Mouse (Mus musculus) heart, postnatal 0 days (tissue): ENCODE data around the gene Fabp6. TPM values are rescaled to one million over a fixed set of nuclear protein-coding genes. Genes with fewer than 3 reads are reported as not detected.

Experiments
- ATAC-seq: fragments of 200-750 bp; cut with Nextera tagmentation; 2 replicates; pipeline ENCODE4 v1.8.0; 2017; ENCODE audit warnings: low read depth, moderate number of reproducible peaks, moderate library complexity; ENCODE audit not compliant: insufficient read depth
- DNase-seq: peaks from one replicate; pipeline ENCODE4 v3.0.0-alpha.2; 2016; ENCODE audit warnings: low spot score
- H3K27ac ChIP-seq: fragments of 300-500 bp; sonication (generic); 2 replicates; pipeline ENCODE4 v1.5.1; 2014; ENCODE audit warnings: low read depth, mild to moderate bottlenecking
- H3K27me3 ChIP-seq: fragments of 300-500 bp; sonication (generic); 2 replicates; pipeline ENCODE4 v1.6.1; 2014; ENCODE audit warnings: low read length, mixed read lengths; ENCODE audit not compliant: control insufficient read depth, insufficient read depth
- H3K36me3 ChIP-seq: fragments of 300-500 bp; sonication (generic); replicated peaks from 2 replicates; pipeline ENCODE4 v1.6.1; 2014; ENCODE audit warnings: low read length, mixed read lengths; ENCODE audit not compliant: control insufficient read depth, insufficient read depth
- H3K4me1 ChIP-seq: fragments of 300-500 bp; sonication (generic); 2 replicates; pipeline ENCODE4 v1.6.1; 2014; ENCODE audit warnings: antibody characterized with exemption; ENCODE audit not compliant: control insufficient read depth, insufficient read depth
- H3K4me2 ChIP-seq: fragments of 300-500 bp; sonication (generic); 2 replicates; pipeline ENCODE4 v1.6.1; 2014; ENCODE audit warnings: low read depth, mild to moderate bottlenecking, low read length, moderate library complexity
- H3K4me3 ChIP-seq: fragments of 300-500 bp; sonication (generic); 2 replicates; pipeline ENCODE4 v1.5.1; 2014; ENCODE audit warnings: low read depth, low read length
- H3K9ac ChIP-seq: fragments of 300-500 bp; sonication (generic); replicated peaks from 2 replicates; pipeline ENCODE4 v1.6.1; 2014; ENCODE audit warnings: low read depth, low read length, mixed read lengths
- H3K9me3 ChIP-seq: fragments of 300-500 bp; sonication (generic); replicated peaks from 2 replicates; pipeline ENCODE4 v1.6.1; 2016; ENCODE audit warnings: low read length; ENCODE audit not compliant: control insufficient read depth
- CTCF ChIP-seq: IDR thresholded peaks from 2 replicates; pipeline ENCODE4 v1.5.1; 2016; ENCODE audit warnings: antibody characterized with exemption, control low read depth, low read depth
- EP300 ChIP-seq: IDR thresholded peaks from 2 replicates; pipeline ENCODE4 v1.6.1; 2016; ENCODE audit warnings: antibody characterized with exemption, low read depth
- whole genome bisulfite sequencing: fragments of 180-500 bp; shearing (Covaris S2); extraction: QIAGEN DNeasy Blood & Tissue Kit; methylation state at CpG from one replicate; pipeline ENCODE4 v1.1.7; 2014; 5-methylcytosine and 5-hydroxymethylcytosine counted together
- polyA plus RNA-seq: library from polyadenylated mRNA; unstranded; fragments of >200 nt; fragmentation: Nextera tagmentation; extraction: Ambion mirVana; gene quantifications from 2 replicates; pipeline ENCODE4 v1.2.1, GENCODE M21; 2015
- total RNA-seq: library from RNA; depleted of rRNA; stranded (reverse); fragments of >200 nt; gene quantifications from 2 replicates; pipeline ENCODE4 v1.2.3, GENCODE M21; 2014; ENCODE audit warnings: low replicate concordance

The Fabp6 gene
- total and polyA plus RNA-seq, 2 experiments from 2014 or later, result not detected

- peak; percentile 66; the same call in 1 of the 2 replicates for ATAC-seq
- Histone ChIP-seq H3K4me1 (peaks cover 48% of the 10 kb centered on the region), H3K4me3 (no peak overlapping the region), H3K9ac (no peak overlapping the region), H3K27me3 (no peaks in the 10 kb centered on the region), H3K4me2 (no peak overlapping the region), H3K36me3 (peaks cover 14% of the 10 kb centered on the region), H3K27ac (peak overlapping the region; percentile 9; the same call in 1 of the 2 replicates), H3K9me3 (no peaks in the 10 kb centered on the region)
- DNase-seq, result peak; percentile 54
- 50% methylated on average over 10 of the region's 10 CpGs for WGBS
- TF ChIP-seq CTCF (no peak), EP300 (no peak)
Observed at GRCm38 (mm10) chr11:43563654-43564244, 37.6 kb downstream of the Fabp6 start.

GRCm38 (mm10) chr11:43559515-43560292 lies 41.6 kb downstream of the Fabp6 start:
- ATAC-seq (no peak), DNase-seq (no peak)
- no peaks in the 10 kb centered on the region for H3K27me3 ChIP-seq
- TF ChIP-seq CTCF (no peak), EP300 (no peak)
- H3K4me3 ChIP-seq, result no peak overlapping the region
- peaks cover 36% of the 10 kb centered on the region for H3K36me3 ChIP-seq
- H3K4me2 ChIP-seq, result no peak overlapping the region
- WGBS, result 24% methylated on average over 5 of the region's 6 CpGs
- no peaks in the 10 kb centered on the region for H3K9me3 ChIP-seq
- 0 out of 2 replicates have a peak, but pooled peaks cover 15% of the 10 kb centered on the region for H3K4me1 ChIP-seq
- H3K9ac ChIP-seq, result no peak overlapping the region
- H3K27ac ChIP-seq, result peak overlapping the region; percentile 41; the same call in 1 of the 2 replicates

GRCm38 (mm10) chr11:43556538-43556937 lies 44.8 kb downstream of the Fabp6 start:
- H3K4me2 ChIP-seq, result no peak overlapping the region
- peaks cover 32% of the 10 kb centered on the region for H3K36me3 ChIP-seq
- no peak for DNase-seq
- H3K27me3 ChIP-seq, result no peaks in the 10 kb centered on the region
- H3K9ac ChIP-seq, result no peak overlapping the region
- no peak overlapping the region for H3K4me3 ChIP-seq
- peaks cover 18% of the 10 kb centered on the region for H3K4me1 ChIP-seq
- WGBS, result 84% methylated on average over 11 of the region's 11 CpGs
- H3K27ac ChIP-seq, result no peak overlapping the region
- 0 out of 2 replicates have a peak, but pooled peaks have one; percentile 30 for ATAC-seq
- TF ChIP-seq CTCF, result peak; percentile 52
- no peak for TF ChIP-seq EP300
- no peaks in the 10 kb centered on the region for H3K9me3 ChIP-seq

- Histone ChIP-seq H3K36me3 (peaks cover 13% of the 10 kb centered on the region), H3K4me1 (peaks cover 41% of the 10 kb centered on the region), H3K4me3 (no peak overlapping the region), H3K9me3 (no peaks in the 10 kb centered on the region), H3K27ac (no peak overlapping the region), H3K4me2 (no peak overlapping the region), H3K9ac (no peak overlapping the region), H3K27me3 (no peaks in the 10 kb centered on the region)
- ATAC-seq, result no peak
- DNase-seq, result no peak
- 72% methylated on average over 6 of the region's 6 CpGs for WGBS
- TF ChIP-seq EP300 (no peak), CTCF (no peak)
Observed at GRCm38 (mm10) chr11:43552675-43553074, 48.7 kb downstream of the Fabp6 start.

- Histone ChIP-seq H3K9me3 (no peaks in the 10 kb centered on the region), H3K4me1 (peaks cover 41% of the 10 kb centered on the region), H3K9ac (no peak overlapping the region), H3K36me3 (peaks cover 5% of the 10 kb centered on the region), H3K4me3 (no peak overlapping the region), H3K27me3 (no peaks in the 10 kb centered on the region), H3K4me2 (no peak overlapping the region), H3K27ac (no peak overlapping the region)
- no peak for ATAC-seq
- 87% methylated on average over 3 of the region's 3 CpGs for WGBS
- no peak for DNase-seq
- TF ChIP-seq CTCF, result no peak
Observed at GRCm38 (mm10) chr11:43551756-43552155, 49.6 kb downstream of the Fabp6 start.
